Mouse (Mus musculus) cerebellum, adult (tissue): ENCODE measurements around the gene Lin37.

Source experiments
- ATAC-seq: cut with Nextera tagmentation; 2 replicates; pipeline ENCODE4 v1.9.2; 2017; ENCODE audit warnings: mild to moderate bottlenecking, moderate library complexity, mixed read lengths; ENCODE audit not compliant: insufficient number of reproducible peaks, low FRiP score, low TSS enrichment

Lin37 gene

DNA sequence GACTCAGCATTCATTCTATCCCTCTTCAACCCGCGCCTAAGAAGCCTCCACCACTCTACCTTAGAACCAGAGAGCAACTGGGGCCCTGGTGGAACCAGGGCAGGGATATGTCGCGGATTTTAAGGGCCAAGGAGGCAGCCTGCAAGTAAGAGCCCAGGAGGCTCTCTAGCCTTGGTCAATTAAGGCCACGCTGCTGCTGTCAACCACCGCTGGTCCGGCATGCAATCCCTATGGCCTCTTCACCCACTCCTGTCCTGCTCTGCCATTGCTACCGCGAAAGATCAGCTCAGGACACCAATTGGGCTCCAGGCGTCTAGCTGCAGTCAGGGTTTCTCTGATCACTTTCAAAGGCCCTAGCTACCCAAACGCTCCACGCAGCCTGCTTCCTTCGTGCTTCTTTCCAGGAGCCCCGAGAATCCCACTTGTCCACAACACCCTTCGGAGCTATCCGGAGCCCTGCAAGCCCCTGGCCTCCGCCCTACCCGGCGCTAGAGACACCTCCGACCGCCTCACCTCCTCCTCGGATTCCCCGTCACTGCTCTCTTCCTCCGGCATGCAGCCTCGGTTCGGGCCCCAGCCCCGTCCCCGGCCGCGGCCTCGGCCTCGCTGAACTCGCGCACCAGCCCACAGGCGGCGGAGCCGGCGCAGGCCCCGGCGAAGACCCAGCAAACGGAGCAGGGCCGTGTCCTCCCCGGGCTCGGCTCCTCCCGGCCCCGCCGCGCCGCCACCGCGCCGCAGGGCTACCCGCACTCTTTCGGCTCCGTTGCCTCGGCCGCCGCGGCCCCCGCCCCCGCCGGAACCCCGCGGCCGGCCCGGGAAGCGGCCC, 28.4 kb upstream of the Lin37 start:
- ATAC-seq = no peak

DNA sequence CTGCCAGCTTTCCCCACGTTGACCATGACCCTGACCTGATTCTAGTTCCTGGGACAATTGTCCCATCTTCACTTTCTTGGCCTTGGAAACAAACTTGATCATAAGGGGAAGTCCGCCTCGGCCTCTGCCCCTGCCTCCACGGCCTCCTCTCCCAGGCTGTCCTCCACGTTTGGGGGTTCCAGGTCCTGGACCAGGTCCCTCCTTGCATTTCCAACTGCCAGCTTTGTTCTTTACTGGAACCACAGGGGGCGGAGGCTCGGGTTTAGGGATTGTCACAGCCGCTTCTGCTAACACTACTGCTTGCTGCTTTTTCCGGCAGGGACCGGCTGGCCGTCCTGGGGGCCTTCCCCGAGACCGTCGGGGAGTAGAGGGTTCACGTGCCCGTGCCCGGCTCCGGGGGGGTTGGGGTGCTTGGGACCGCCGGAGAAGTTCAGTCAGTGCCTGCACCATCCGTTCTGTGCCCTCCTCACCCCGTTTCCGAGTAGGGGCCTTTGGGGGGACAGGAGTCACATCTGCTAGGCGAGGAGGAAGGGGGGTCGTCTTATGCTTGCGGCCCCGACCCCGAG, 26.9 kb upstream of the Lin37 start:
- ATAC-seq = no peak

GRCm38 (mm10) chr7:30585170-30585569, 25.5 kb upstream of the Lin37 start:
- ATAC-seq = no peak

- ATAC-seq = no peak
Observed at GRCm38 (mm10) chr7:30584339-30584738, 24.7 kb upstream of the Lin37 start.

- no peak for ATAC-seq
Observed at GRCm38 (mm10) chr7:30581547-30581946, 21.9 kb upstream of the Lin37 start.

GRCm38 (mm10) chr7:30579950-30580349, 20.3 kb upstream of the Lin37 start:
- ATAC-seq = no peak

- no peak for ATAC-seq
Observed at GRCm38 (mm10) chr7:30572969-30573368, 13.3 kb upstream of the Lin37 start.

DNA sequence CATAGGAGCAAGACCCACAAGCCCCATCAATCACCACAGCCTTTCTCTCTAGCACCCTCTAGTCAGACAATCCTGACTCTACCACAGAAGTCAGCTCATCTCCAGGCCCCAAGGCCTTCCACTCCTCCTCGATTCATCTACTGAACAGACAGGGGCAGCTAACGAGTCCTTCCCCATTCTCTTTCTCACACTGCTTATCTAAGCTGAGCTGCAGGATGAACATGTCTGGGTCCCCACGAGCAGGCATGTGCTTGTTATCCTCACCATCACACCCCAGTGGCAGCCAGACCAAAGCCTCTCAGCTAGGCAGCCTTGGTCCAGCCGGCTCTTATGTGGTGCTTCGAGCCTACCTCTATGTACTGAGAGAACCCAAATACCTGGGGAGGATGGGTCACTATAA, 12.8 kb upstream of the Lin37 start:
- ATAC-seq = no peak

GRCm38 (mm10) chr7:30567555-30567954, 7.9 kb upstream of the Lin37 start:
- no peak for ATAC-seq

DNA sequence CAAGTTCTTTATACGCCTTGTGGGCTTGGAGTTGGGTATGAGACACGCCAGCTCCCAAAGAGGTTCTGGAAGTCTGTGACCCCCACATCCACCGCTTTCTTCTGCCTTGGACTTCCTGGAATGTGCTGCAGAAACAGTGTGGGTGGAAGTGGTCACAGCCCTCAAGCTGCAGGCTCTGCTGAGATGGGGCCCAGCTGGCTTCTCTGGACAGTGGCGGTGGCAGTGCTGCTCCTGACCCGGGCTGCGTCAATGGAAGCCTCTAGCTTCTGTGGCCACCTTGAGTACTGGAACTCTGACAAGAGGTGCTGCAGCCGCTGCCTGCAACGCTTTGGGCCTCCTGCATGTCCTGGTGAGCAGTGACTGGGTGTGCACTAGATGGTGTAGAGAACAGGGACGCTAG, 6.4 kb upstream of the Lin37 start:
- no peak for ATAC-seq

DNA sequence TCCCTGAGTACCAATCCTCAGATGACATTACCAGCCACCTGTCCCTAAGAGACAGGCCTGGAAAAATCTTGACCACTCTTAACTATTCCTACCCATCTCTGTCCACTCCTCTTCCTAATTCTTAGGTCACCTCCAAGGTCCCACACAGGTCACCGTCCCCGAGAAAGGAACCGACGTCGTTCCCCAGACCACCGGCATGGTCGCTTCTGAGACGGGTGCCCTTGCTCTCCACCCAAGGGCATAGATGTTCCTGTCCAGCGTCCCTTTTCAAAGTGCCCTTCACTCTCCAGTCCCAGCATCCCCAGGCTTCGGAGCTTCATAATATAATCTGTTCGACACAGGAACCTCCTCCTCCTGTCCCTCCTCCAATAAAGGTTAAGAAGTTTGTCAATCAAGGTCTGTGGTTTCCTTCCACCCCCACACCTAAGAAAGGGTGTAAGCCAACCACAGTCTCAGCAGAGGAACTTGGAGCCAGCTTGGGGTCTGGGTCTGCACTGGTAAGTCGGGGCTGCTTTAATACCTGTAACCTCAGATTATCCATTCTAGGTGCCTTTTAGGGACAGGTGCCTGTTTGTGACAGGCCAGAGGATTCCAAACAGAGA, 5.4 kb upstream of the Lin37 start, which contains the start of gene Igflr1:
TSS of gene Igflr1 (plus strand) at position 458 of the 602 bp plus-strand sequence.
- ATAC-seq = no peak

DNA sequence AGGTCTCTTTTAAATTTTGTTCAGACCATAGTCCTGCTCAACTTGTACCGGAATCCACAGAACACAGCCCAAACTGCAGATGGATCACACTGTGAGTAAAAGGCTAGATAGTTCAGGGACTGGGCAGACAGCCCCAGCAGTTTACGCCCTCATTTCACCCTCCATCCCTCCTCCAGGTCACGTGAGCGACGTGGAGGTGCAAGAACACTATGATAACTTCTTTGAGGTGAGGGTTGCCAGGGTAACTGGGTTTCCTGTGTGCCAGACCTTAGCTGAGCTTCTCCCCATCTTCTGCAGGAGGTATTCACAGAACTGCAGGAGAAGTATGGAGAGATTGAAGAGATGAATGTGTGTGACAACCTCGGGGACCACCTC, 4.3 kb upstream of the Lin37 start:
- ATAC-seq = no peak

GRCm38 (mm10) chr7:30563117-30563905, 3.7 kb upstream of the Lin37 start, which contains the start of the genes U2af1l4, Gm49396 and Psenen:
U2af1l4 (plus strand) TSS chr7:30563301.
Gm49396 (plus strand) TSS chr7:30563344.
Psenen (minus strand) TSS chr7:30563627.
- peak; percentile 67 for ATAC-seq

DNA sequence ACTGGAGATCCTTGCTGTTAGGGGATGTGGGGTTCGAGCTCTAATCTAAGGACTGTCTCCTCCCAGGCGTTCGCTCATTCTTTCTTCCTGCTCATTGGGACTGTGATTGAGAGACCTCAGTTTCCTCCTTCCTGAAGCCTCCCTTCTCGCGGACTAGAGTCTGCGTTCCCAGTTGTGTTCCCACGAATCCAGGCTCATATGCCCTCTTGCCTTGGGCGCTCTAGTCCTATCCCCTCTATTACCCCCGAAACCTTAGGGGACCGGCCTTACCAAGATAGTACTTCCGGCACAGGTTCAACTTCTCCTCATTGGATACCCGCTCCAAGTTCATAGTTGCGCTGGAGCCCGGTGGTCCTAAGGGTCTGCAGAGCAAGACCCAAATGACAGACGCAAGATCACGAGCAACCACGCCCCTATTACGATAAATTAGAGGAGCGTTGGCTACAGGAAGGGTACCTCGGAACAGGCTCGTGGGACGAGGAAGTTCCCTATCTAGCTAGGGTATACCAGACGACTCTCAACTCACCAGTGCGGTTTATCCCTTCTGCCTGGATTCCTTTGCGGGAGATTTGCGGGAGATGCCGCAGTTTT, 3.0 kb upstream of the Lin37 start:
- ATAC-seq = no peak

GRCm38 (mm10) chr7:30560296-30560695, 658 bp upstream of the Lin37 start:
- no peak for ATAC-seq

GRCm38 (mm10) chr7:30558656-30559442, 789 bp downstream of the Lin37 start:
- no peak for ATAC-seq

DNA sequence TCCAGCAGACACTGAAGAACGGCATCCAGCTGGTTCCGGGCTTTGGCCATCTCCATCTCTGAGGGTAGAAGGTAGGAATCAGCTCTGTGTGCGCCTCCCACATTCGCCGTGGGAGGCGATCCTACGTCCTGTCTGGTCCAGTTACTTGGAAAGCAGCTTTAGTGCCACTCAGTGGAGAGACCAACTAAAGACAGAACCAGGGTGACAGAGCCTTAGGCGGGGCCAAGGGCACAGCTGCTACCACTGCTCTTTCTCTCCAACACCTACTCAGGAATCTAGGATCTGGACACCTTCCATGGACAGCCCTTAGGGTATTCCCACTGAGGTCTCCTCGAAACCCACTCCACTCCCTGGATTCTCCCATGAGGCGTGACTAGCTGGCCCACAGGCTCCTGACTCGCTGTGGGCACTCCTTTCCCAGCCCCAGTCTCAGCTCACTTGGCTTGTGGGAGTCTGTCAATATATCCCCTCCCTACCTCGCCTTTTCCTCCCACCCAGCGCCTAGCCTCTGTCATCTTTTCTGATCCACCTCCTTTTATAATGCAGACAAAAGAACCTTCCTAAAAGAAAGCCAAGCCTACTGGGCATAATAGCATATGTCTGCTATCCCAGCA, 1.6 kb downstream of the Lin37 start:
- no peak for ATAC-seq

DNA sequence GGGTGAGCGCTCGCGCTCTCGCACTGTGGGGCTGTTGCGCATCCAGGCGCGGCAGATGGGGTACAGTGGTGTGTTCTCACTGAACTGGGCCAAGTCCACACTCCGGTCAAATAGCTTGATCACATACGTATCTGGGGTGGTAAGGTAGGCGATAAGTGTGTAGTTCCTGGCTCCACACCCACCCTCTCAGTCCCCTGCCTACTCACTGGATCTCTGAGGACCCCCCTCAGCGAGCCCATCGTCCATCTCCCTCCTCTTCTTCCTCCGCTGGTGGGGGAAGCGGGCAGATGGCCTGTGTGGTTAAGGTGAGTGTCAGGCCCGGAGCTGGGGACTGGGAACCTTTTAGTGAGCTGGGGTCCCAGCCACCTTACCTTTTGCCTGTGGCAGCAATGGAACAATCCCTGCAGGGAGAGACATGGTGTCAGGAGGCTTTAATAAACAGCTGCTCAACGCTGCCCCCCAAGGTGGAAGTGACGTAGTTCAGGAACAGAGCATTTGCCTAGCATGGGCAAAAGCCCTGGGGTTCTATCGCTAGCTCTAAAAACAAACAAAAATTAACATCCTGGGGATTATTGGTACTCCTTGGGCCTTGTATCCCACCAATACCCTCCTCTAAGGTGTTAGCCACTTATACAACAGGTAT, 2.6 kb downstream of the Lin37 start:
- ATAC-seq = no peak
